Mouse (Mus musculus): ENCODE results near the gene Gm10190. TPM values are rescaled to one million over a fixed set of nuclear protein-coding genes. Genes with fewer than 3 reads are reported as not detected.

The Gm10190 gene
- polyA plus RNA-seq, 1 experiment from 2014 or later = 4.7 TPM

DNA sequence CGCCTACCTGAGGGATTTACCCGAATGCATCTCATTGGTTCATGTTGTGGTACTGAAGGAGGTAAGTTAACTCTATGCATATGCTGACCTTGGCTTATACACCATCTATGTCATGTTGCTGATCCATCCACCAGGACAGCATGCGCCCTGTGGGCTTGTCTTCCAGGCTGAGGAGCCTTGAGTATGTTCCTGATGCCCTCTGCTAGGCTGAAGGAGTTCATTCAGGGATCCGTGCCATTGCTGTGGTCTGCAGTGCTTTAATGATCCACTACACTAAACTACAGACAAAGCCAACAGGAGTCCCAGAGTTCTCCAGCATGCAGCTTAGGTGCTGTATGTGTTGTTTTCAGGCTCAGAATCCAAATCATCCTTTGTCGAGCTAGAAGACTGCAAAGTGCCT, 6.1 kb downstream of the Gm10190 start:
- no peaks in the 10 kb centered on the region; the same call in 1 of the 2 replicates for H3K27me3 ChIP-seq
- no peaks in the 10 kb centered on the region for H3K36me3 ChIP-seq
- no peaks in the 10 kb centered on the region for H3K4me1 ChIP-seq
- whole genome bisulfite sequencing = 88% methylated on average over 5 of the region's 5 CpGs
- H3K4me2 ChIP-seq (replicated peaks) = no peak overlapping the region
- no peak overlapping the region for H3K9ac ChIP-seq
- H3K27ac ChIP-seq = no peak overlapping the region
- H3K9me3 ChIP-seq = no peaks in the 10 kb centered on the region
- no peak overlapping the region for H3K4me3 ChIP-seq
- ATAC-seq (ENCODE audit: insufficient number of reproducible peaks, insufficient read depth, low FRiP score, low TSS enrichment) = no peak

- Histone ChIP-seq H3K4me1 (no peaks in the 10 kb centered on the region), H3K27ac (no peak overlapping the region), H3K9ac (no peak overlapping the region), H3K4me3 (no peak overlapping the region), H3K27me3 (no peaks in the 10 kb centered on the region), H3K4me2 (replicated peaks) (no peak overlapping the region), H3K36me3 (no peaks in the 10 kb centered on the region), H3K9me3 (no peaks in the 10 kb centered on the region)
- 87% methylated on average over 8 of the region's 8 CpGs for WGBS
- ATAC-seq (ENCODE audit: insufficient number of reproducible peaks, insufficient read depth, low FRiP score, low TSS enrichment) = no peak
These were observed 13.1 kb downstream of the Gm10190 start for GRCm38 (mm10) chr17:80360245-80360644.

- H3K9ac ChIP-seq = no peak overlapping the region
- peaks cover 4% of the 10 kb centered on the region; the same call in 1 of the 2 replicates for H3K4me1 ChIP-seq
- no peaks in the 10 kb centered on the region for H3K9me3 ChIP-seq
- ATAC-seq (ENCODE audit: insufficient number of reproducible peaks, insufficient read depth, low FRiP score, low TSS enrichment) = no peak
- H3K4me2 ChIP-seq (replicated peaks) = no peak overlapping the region
- no peak overlapping the region for H3K27ac ChIP-seq
- no peaks in the 10 kb centered on the region for H3K27me3 ChIP-seq
- H3K4me3 ChIP-seq = no peak overlapping the region
- no peaks in the 10 kb centered on the region for H3K36me3 ChIP-seq
- WGBS = 20% methylated on average over 6 of the region's 6 CpGs
These were observed 26.1 kb downstream of the Gm10190 start for GRCm38 (mm10) chr17:80347234-80347633.

DNA sequence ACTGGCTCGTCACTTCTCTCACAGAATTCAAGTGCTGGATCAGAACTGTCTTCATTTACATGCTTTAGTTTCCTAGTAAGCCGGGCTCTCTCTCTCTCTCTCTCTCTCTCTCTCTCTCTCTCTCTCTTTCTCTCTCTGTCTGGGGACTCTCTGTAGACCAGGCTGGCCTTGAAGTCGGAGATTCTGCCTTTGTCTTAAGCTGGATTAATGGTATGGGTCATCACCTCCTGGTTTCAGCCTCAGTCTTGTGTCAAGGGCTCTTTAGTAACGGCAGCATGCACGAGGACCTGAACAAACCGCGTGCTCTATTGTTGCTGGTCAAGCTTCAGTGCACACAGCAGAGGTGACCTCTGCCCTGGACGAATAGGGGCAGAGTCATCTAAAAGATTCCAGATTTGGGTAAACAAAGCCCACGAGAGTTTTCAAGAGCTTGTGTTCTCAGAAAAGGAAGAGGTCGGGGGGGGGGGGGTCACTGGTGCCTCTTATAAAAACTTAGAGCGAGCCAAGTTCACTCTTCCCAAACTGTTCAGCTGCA, 26.7 kb downstream of the Gm10190 start:
- H3K27ac ChIP-seq = no peak overlapping the region
- no peak overlapping the region for H3K9ac ChIP-seq

GRCm38 (mm10) chr17:80345277-80345676, 28.1 kb downstream of the Gm10190 start:
- H3K9ac ChIP-seq = no peak overlapping the region
- no peak overlapping the region for H3K27ac ChIP-seq
- 61% methylated on average over 4 of the region's 4 CpGs for WGBS

More for the DNA sequence above, 26.7 kb downstream of the Gm10190 start:
- ATAC-seq (ENCODE audit: insufficient number of reproducible peaks, insufficient read depth, low FRiP score, low TSS enrichment) = no peak
- Histone ChIP-seq H3K4me1 (peaks cover 4% of the 10 kb centered on the region; the same call in 1 of the 2 replicates), H3K36me3 (no peaks in the 10 kb centered on the region), H3K4me3 (no peak overlapping the region), H3K4me2 (replicated peaks) (no peak overlapping the region), H3K9me3 (no peaks in the 10 kb centered on the region), H3K27me3 (no peaks in the 10 kb centered on the region)
- WGBS = 39% methylated on average over 11 of the region's 11 CpGs

DNA sequence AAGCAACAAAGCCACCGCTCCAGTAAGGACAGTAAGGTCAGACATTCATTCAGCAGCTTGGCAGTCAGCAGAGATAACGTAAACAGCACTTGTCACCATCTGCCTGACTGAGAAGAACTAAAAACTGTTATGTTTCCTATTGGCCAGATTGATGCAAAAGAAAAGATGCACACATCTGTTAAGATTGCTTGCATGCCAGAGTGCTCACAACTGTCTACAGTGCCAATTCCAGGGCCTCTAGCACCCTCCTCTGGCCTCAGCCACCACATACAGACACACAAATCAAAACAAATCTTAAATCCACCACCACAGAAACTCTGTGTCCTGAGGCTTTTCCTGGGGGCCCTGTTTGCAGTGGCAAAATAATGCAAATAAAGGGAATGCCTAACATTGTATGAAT, 41.0 kb downstream of the Gm10190 start:
- ATAC-seq (ENCODE audit: insufficient number of reproducible peaks, insufficient read depth, low FRiP score, low TSS enrichment) = no peak
- no peaks in the 10 kb centered on the region for H3K9me3 ChIP-seq
- H3K9ac ChIP-seq = no peak overlapping the region
- no peaks in the 10 kb centered on the region for H3K27me3 ChIP-seq
- no peaks in the 10 kb centered on the region for H3K36me3 ChIP-seq
- no peaks in the 10 kb centered on the region for H3K4me1 ChIP-seq
- WGBS = 82% methylated on average over 2 of the region's 2 CpGs
- no peak overlapping the region for H3K4me2 ChIP-seq (replicated peaks)
- no peak overlapping the region for H3K27ac ChIP-seq
- H3K4me3 ChIP-seq = no peak overlapping the region

More at GRCm38 (mm10) chr17:80345277-80345676, 28.1 kb downstream of the Gm10190 start:
- Histone ChIP-seq H3K4me1 (peaks cover 4% of the 10 kb centered on the region; the same call in 1 of the 2 replicates), H3K4me2 (replicated peaks) (no peak overlapping the region), H3K9me3 (no peaks in the 10 kb centered on the region), H3K4me3 (no peak overlapping the region), H3K36me3 (no peaks in the 10 kb centered on the region), H3K27me3 (no peaks in the 10 kb centered on the region)
- ATAC-seq (ENCODE audit: insufficient number of reproducible peaks, insufficient read depth, low FRiP score, low TSS enrichment) = no peak

- H3K4me3 ChIP-seq = no peak overlapping the region
- 44% methylated on average over 3 of the region's 3 CpGs for WGBS
- no peaks in the 10 kb centered on the region for H3K36me3 ChIP-seq
- no peak overlapping the region for H3K4me2 ChIP-seq (replicated peaks)
- H3K9ac ChIP-seq = no peak overlapping the region
- no peaks in the 10 kb centered on the region for H3K4me1 ChIP-seq
- no peaks in the 10 kb centered on the region for H3K27me3 ChIP-seq
- H3K9me3 ChIP-seq = no peaks in the 10 kb centered on the region
- no peak overlapping the region for H3K27ac ChIP-seq
- ATAC-seq (ENCODE audit: insufficient number of reproducible peaks, insufficient read depth, low FRiP score, low TSS enrichment) = no peak
These were observed 46.9 kb downstream of the Gm10190 start for GRCm38 (mm10) chr17:80326431-80326830.

DNA sequence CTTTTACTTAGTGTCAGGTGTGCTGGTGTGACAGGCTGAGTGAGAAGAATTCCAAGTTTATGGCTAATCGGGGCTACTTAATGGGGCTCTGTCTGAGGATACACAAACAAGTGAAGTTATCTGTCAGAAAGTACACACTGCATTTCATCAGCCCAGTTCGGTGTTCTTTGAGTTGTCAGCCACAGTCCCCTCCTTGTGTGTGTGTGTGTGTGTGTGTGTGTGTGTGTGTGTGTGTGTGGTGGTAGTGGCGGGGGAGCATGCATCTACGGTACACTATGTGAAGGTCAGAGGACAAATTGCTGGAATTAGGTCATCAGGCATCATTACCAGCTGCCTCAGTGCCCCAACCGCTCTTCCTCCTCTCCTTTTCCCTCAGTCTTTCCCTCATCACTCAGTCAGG, 47.9 kb downstream of the Gm10190 start:
- no peaks in the 10 kb centered on the region for H3K27me3 ChIP-seq
- 71% methylated on average over 4 of the region's 5 CpGs for WGBS
- no peaks in the 10 kb centered on the region for H3K4me1 ChIP-seq
- no peak for ATAC-seq (ENCODE audit: insufficient number of reproducible peaks, insufficient read depth, low FRiP score, low TSS enrichment)
- H3K36me3 ChIP-seq = no peaks in the 10 kb centered on the region
- H3K9ac ChIP-seq = no peak overlapping the region
- no peak overlapping the region for H3K4me2 ChIP-seq (replicated peaks)
- no peak overlapping the region for H3K27ac ChIP-seq
- H3K4me3 ChIP-seq = no peak overlapping the region
- H3K9me3 ChIP-seq = no peaks in the 10 kb centered on the region

GRCm38 (mm10) chr17:80324521-80324920, 48.8 kb downstream of the Gm10190 start:
- 73% methylated on average over 7 of the region's 7 CpGs for WGBS
- Histone ChIP-seq H3K4me3 (no peak overlapping the region), H3K4me2 (replicated peaks) (no peak overlapping the region), H3K9me3 (no peaks in the 10 kb centered on the region), H3K27ac (no peak overlapping the region), H3K4me1 (no peaks in the 10 kb centered on the region), H3K36me3 (no peaks in the 10 kb centered on the region), H3K9ac (no peak overlapping the region), H3K27me3 (no peaks in the 10 kb centered on the region)
- no peak for ATAC-seq (ENCODE audit: insufficient number of reproducible peaks, insufficient read depth, low FRiP score, low TSS enrichment)

- no peaks in the 10 kb centered on the region for H3K36me3 ChIP-seq
- no peak for ATAC-seq (ENCODE audit: insufficient number of reproducible peaks, insufficient read depth, low FRiP score, low TSS enrichment)
- H3K4me3 ChIP-seq = no peak overlapping the region
- no peaks in the 10 kb centered on the region for H3K27me3 ChIP-seq
- H3K4me1 ChIP-seq = no peaks in the 10 kb centered on the region
- no peak overlapping the region for H3K27ac ChIP-seq
- WGBS = 79% methylated on average over 8 of the region's 8 CpGs
- H3K4me2 ChIP-seq (replicated peaks) = no peak overlapping the region
- no peaks in the 10 kb centered on the region for H3K9me3 ChIP-seq
- no peak overlapping the region for H3K9ac ChIP-seq
These were observed 49.7 kb downstream of the Gm10190 start for GRCm38 (mm10) chr17:80323658-80324057.

Measured in embryonic facial prominence, embryonic 12.5 days (tissue).